Mouse (Mus musculus) embryonic facial prominence, embryonic 13.5 days (tissue): ENCODE results near the gene Alpk1. TPM values are rescaled to one million over a fixed set of nuclear protein-coding genes. Genes with fewer than 3 reads are reported as not detected.
A peak's percentile ranks its signal among the peaks of the same experiment; 100 is the strongest.

Source experiments
- ATAC-seq: fragments of 200-750 bp; cut with Nextera tagmentation; 2 replicates; pipeline ENCODE4 v1.8.0; 2017; ENCODE audit warnings: low read depth; ENCODE audit not compliant: insufficient number of reproducible peaks, insufficient read depth, low FRiP score, low TSS enrichment
- H3K27ac ChIP-seq: fragments of 300-500 bp; sonication (generic); 2 replicates; pipeline ENCODE4 v1.5.1; 2015; ENCODE audit warnings: moderate library complexity, mild to moderate bottlenecking, inconsistent platforms
- H3K27me3 ChIP-seq: fragments of 300-500 bp; sonication (generic); 2 replicates; pipeline ENCODE4 v1.6.1; 2015; ENCODE audit warnings: mild to moderate bottlenecking, inconsistent platforms
- H3K36me3 ChIP-seq: fragments of 300-500 bp; sonication (generic); 2 replicates; pipeline ENCODE4 v1.6.1; 2015; ENCODE audit warnings: mild to moderate bottlenecking, inconsistent platforms
- H3K4me1 ChIP-seq: fragments of 300-500 bp; sonication (generic); 2 replicates; pipeline ENCODE4 v1.6.1; 2015; ENCODE audit warnings: inconsistent platforms
- H3K4me2 ChIP-seq: fragments of 300-500 bp; sonication (generic); 2 replicates; pipeline ENCODE4 v1.6.1; 2015; ENCODE audit warnings: moderate library complexity, mild to moderate bottlenecking, inconsistent platforms
- H3K4me3 ChIP-seq: fragments of 300-500 bp; sonication (generic); 2 replicates; pipeline ENCODE4 v1.5.1; 2015; ENCODE audit warnings: mild to moderate bottlenecking, inconsistent platforms
- H3K9ac ChIP-seq: fragments of 300-500 bp; sonication (generic); 2 replicates; pipeline ENCODE4 v1.6.1; 2015; ENCODE audit warnings: mild to moderate bottlenecking, inconsistent platforms
- H3K9me3 ChIP-seq: fragments of 300-500 bp; sonication (generic); 2 replicates; pipeline ENCODE4 v1.6.1; 2016; ENCODE audit warnings: inconsistent platforms
- whole genome bisulfite sequencing: fragments of 180-500 bp; shearing (Covaris S2); methylation state at CpG from one replicate; pipeline ENCODE4 v1.1.7; 2015; ENCODE audit warnings: mixed read lengths; 5-methylcytosine and 5-hydroxymethylcytosine counted together
- polyA plus RNA-seq: library from polyadenylated mRNA; unstranded; fragments of >200 nt; fragmentation: Nextera tagmentation; extraction: Ambion mirVana; gene quantifications from 2 replicates; pipeline ENCODE4 v1.2.1, GENCODE M21; 2015

Alpk1 gene
- 2.3 and 3.0 TPM in 2 replicates for polyA plus RNA-seq

DNA sequence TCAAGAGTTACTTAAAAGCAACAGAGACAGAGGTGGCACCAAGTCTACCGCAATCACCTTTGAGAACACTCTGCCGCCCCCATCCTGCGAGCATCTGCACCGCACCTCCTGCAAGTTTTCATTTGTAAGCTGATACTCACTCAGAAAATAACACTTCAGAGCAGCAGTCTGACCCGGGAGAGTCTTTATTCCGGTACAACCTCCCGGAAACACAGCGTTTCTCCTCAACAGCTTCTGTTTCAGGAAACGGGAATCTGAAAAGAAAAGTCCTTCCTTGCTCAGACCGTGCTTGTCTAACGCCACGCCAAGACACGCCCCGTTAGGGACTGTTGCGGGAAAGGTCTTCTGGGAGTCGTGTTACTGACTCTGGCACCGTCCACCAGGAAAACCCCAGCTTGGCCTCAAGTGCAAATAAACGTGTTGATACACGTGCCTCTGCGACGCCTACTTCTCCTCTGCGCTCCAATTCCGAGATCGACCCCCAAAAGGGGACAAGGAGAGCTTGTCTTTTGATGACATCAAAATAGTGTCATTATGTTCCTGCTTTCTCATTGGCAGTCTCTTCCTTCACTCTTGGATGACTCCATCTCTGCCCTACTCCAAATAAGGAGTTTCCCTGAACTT lies at the start of gene Alpk1:
Alpk1 (minus strand) TSS at position 507 of the 624 bp plus-strand sequence.
- Histone ChIP-seq H3K4me2 (peak within 1 kb of the TSS; percentile 68), H3K4me1 (no peaks in the 10 kb centered on the region), H3K27me3 (no peaks in the 10 kb centered on the region), H3K36me3 (no peaks in the 10 kb centered on the region), H3K9ac (peak within 1 kb of the TSS; percentile 64), H3K27ac (0 out of 2 replicates have a peak within 1 kb of the TSS, but pooled peaks have one; percentile 39), H3K4me3 (peak within 1 kb of the TSS; percentile 51), H3K9me3 (no peaks in the 10 kb centered on the region)
- ATAC-seq, result no peak
- WGBS, result under 1% methylated on average over 24 of the region's 24 CpGs

- Histone ChIP-seq H3K4me3 (no peak overlapping the region), H3K4me2 (no peak overlapping the region), H3K4me1 (peaks cover 11% of the 10 kb centered on the region), H3K9ac (no peak overlapping the region), H3K27ac (no peak overlapping the region), H3K27me3 (no peaks in the 10 kb centered on the region), H3K36me3 (peaks cover 6% of the 10 kb centered on the region), H3K9me3 (no peaks in the 10 kb centered on the region)
- ATAC-seq, result no peak
- 42% methylated on average over 7 of the region's 7 CpGs for WGBS
These were observed 46.8 kb upstream of the Alpk1 start for GRCm38 (mm10) chr3:127827123-127827522.

- no peaks in the 10 kb centered on the region for H3K27me3 ChIP-seq
- no peak overlapping the region for H3K4me2 ChIP-seq
- H3K27ac ChIP-seq, result no peak overlapping the region
- peaks cover 11% of the 10 kb centered on the region for H3K36me3 ChIP-seq
- H3K9me3 ChIP-seq, result no peaks in the 10 kb centered on the region
- 91% methylated on average over 7 of the region's 7 CpGs for WGBS
- H3K4me1 ChIP-seq, result peaks cover 11% of the 10 kb centered on the region
- H3K9ac ChIP-seq, result no peak overlapping the region
- ATAC-seq, result no peak
- no peak overlapping the region for H3K4me3 ChIP-seq
These were observed 46.2 kb upstream of the Alpk1 start for GRCm38 (mm10) chr3:127826503-127826902.

DNA sequence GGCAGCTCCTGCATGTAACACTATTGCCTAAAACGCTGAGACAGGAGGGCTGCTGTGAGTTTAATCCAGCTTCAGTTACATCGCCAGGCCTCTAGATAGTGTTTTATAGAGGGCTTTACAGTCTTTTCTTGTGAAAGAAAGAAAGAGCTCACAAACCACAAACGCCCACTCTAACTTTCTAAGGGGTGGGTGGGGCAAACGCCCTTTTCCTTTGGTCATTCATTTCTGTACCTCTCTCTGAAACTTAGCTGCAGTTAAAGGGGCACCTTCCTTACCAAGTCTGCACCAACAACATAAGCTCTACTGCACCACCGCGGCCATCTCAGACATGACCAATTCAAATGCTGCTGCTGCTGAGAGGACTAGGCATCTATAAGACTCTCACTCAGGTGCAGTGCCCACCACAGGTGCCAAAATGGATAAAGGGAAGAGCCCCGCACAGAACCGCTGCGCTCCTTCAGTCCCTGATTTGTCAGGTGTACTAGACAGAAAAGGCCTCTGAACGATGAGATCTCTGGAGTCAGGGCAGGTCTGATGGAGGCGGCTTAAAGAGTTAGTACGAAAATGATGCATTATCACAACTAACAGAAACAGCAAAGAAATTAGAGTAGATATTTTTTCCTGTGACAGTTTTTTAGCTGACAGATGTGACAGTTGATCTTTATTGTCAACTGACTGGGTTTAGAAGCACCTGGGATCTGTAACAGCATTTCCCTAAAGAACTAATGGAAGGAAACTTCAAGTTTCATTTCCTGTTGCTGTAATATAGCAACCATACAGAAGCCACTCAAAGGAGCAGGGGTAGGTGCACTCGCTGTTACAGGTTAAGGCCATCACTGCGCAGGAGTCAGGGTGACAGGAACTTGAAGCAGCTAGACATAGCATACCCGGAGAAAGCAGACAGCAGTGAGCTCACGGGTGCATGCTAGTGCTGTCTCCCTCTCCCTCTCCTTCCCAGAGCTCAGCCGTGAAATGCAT lies 43.8 kb upstream of the Alpk1 start:
- peaks cover 11% of the 10 kb centered on the region for H3K4me1 ChIP-seq
- no peak overlapping the region for H3K9ac ChIP-seq
- H3K4me3 ChIP-seq, result no peak overlapping the region
- WGBS, result 82% methylated on average over 17 of the region's 17 CpGs
- no peak overlapping the region for H3K4me2 ChIP-seq
- peaks cover 19% of the 10 kb centered on the region for H3K36me3 ChIP-seq
- H3K27ac ChIP-seq, result no peak overlapping the region
- H3K9me3 ChIP-seq, result no peaks in the 10 kb centered on the region
- no peak for ATAC-seq
- H3K27me3 ChIP-seq, result no peaks in the 10 kb centered on the region

- Histone ChIP-seq H3K4me2 (no peak overlapping the region), H3K9me3 (no peaks in the 10 kb centered on the region), H3K4me1 (0 out of 2 replicates have a peak, but pooled peaks cover 4% of the 10 kb centered on the region), H3K9ac (no peak overlapping the region), H3K27me3 (no peaks in the 10 kb centered on the region), H3K4me3 (no peak overlapping the region), H3K27ac (no peak overlapping the region), H3K36me3 (peaks cover 24% of the 10 kb centered on the region)
- WGBS, result 76% methylated on average over 5 of the region's 5 CpGs
- no peak for ATAC-seq
These were observed 40.9 kb upstream of the Alpk1 start for GRCm38 (mm10) chr3:127821209-127821608.

DNA sequence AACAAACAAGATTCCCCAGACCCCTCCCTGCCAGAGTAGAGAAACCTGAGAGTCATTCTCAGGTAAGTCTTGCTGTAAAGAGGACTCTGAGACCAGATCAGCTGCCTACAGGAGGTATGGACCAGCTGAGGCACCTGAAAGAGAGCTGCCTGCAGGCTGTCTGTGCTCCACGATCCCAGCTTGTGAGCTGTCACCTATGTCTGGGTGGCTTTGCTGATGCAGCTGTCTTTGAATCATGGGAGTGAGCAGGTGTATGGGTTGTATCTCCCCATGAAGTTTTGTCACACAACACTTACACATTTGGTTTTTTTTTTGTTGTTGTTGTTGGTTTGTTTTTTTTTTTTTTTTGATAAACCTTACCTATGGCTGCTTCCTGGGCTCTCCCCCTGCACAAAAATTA lies 40.1 kb upstream of the Alpk1 start:
- Histone ChIP-seq H3K4me3 (no peak overlapping the region), H3K36me3 (peaks cover 26% of the 10 kb centered on the region), H3K4me1 (0 out of 2 replicates have a peak, but pooled peaks cover 4% of the 10 kb centered on the region), H3K27ac (no peak overlapping the region), H3K9me3 (no peaks in the 10 kb centered on the region), H3K27me3 (no peaks in the 10 kb centered on the region), H3K4me2 (no peak overlapping the region), H3K9ac (no peak overlapping the region)
- no peak for ATAC-seq
- WGBS, result 76% methylated on average over 1 of the region's 1 CpGs

DNA sequence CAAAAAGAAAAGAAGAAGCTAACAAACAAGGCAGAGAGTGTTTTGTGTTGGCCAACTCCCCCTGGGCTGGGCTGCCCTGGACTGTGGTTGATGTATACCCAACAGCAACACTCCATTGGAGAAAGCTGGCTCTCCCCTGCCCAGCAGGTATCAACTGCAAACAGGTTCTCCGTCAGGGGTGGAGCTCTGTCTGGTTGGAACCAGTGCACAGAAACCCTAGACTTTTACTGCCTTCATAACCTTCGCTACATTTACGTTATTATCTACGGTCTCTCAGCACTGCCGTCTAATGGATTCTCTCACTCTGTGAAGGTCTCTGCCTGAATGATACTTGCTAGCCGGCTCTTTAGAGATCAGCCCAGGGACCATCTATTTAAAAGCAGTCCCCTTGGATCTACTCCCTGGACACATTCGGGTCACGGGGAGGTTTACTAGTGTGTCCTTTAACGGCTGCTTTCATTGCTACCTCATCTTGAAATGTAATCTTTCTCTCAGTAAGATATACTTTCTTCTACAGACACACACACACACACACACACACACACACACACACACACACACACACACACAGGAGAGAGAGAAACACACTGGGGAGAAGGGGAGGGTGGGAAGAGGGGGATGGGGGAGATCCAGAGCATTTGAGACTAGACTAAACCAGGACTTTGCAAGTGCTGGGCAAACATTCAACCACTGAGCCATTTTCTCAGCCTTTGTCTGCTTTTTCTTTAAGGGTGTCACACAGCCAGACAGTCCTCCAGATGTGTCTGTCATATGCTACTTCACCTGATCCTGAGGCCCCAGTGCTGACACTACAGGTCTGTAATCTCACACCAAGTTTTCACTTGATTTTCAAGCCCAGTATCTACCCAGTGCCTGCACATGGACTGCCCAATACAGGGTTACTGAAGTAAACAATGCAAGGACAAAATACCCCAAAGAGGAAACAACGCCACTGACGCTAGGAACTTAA lies 38.7 kb upstream of the Alpk1 start:
- Histone ChIP-seq H3K9me3 (no peaks in the 10 kb centered on the region), H3K27me3 (no peaks in the 10 kb centered on the region), H3K4me2 (no peak overlapping the region), H3K4me3 (no peak overlapping the region), H3K4me1 (0 out of 2 replicates have a peak, but pooled peaks cover 4% of the 10 kb centered on the region), H3K27ac (no peak overlapping the region), H3K36me3 (peaks cover 28% of the 10 kb centered on the region), H3K9ac (no peak overlapping the region)
- WGBS, result 77% methylated on average over 11 of the region's 11 CpGs
- ATAC-seq, result no peak

- no peak for ATAC-seq
- Histone ChIP-seq H3K4me1 (0 out of 2 replicates have a peak, but pooled peaks cover 4% of the 10 kb centered on the region), H3K9ac (no peak overlapping the region), H3K36me3 (peaks cover 41% of the 10 kb centered on the region), H3K4me3 (no peak overlapping the region), H3K9me3 (no peaks in the 10 kb centered on the region), H3K27ac (no peak overlapping the region), H3K4me2 (no peak overlapping the region), H3K27me3 (no peaks in the 10 kb centered on the region)
- 41% methylated on average over 7 of the region's 7 CpGs for WGBS
These were observed 36.9 kb upstream of the Alpk1 start for GRCm38 (mm10) chr3:127817120-127817683.

DNA sequence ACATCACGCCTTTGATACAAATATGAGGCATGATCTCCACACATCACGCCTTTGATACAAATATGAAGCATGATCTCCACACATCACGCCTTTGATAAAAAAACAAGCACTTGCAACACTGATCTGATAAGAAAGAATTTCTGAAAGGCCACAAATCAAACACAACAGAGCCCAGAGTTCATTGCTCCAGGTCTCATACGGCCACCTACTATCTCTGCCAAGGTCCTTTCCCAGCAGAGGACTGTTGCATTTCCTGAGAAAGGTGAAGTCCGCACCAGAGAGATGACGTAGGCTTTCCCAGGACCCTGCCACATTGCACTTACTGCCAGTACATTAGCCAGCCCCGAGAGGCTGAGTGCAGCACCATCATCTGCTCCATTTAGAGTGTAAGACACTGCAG lies 28.8 kb upstream of the Alpk1 start:
- Histone ChIP-seq H3K4me2 (no peak overlapping the region), H3K9me3 (no peaks in the 10 kb centered on the region), H3K27me3 (no peaks in the 10 kb centered on the region), H3K27ac (no peak overlapping the region), H3K9ac (no peak overlapping the region), H3K4me1 (peaks cover 11% of the 10 kb centered on the region), H3K4me3 (no peak overlapping the region), H3K36me3 (peaks cover 66% of the 10 kb centered on the region)
- ATAC-seq, result no peak
- WGBS, result 91% methylated on average over 7 of the region's 7 CpGs

- Histone ChIP-seq H3K4me3 (no peak overlapping the region), H3K9me3 (no peaks in the 10 kb centered on the region), H3K9ac (no peak overlapping the region), H3K4me1 (peaks cover 11% of the 10 kb centered on the region), H3K36me3 (peaks cover 56% of the 10 kb centered on the region), H3K4me2 (no peak overlapping the region), H3K27ac (no peak overlapping the region), H3K27me3 (no peaks in the 10 kb centered on the region)
- no peak for ATAC-seq
- 43% methylated on average over 5 of the region's 5 CpGs for WGBS
These were observed 27.5 kb upstream of the Alpk1 start for GRCm38 (mm10) chr3:127807846-127808245.

- WGBS, result 88% methylated on average over 6 of the region's 6 CpGs
- Histone ChIP-seq H3K4me3 (no peak overlapping the region), H3K9me3 (no peaks in the 10 kb centered on the region), H3K27ac (no peak overlapping the region), H3K4me1 (peaks cover 11% of the 10 kb centered on the region), H3K9ac (no peak overlapping the region), H3K36me3 (peaks cover 43% of the 10 kb centered on the region), H3K27me3 (no peaks in the 10 kb centered on the region), H3K4me2 (no peak overlapping the region)
- no peak for ATAC-seq
These were observed 25.7 kb upstream of the Alpk1 start for GRCm38 (mm10) chr3:127805991-127806390.
